Mouse (Mus musculus) midbrain, embryonic 14.5 days (tissue): ENCODE measurements around the gene Ghrl. TPM values are rescaled to one million over a fixed set of nuclear protein-coding genes. Genes with fewer than 3 reads are reported as not detected.
"Not testable (repeated sequence)": the region's sequence is repeated elsewhere in the genome, so short reads cannot be mapped to it uniquely, and the experiment has no call there.

Experiments
- ATAC-seq: fragments of 200-750 bp; cut with Nextera tagmentation; 2 replicates; pipeline ENCODE4 v1.8.0; 2017; ENCODE audit warnings: moderate number of reproducible peaks, moderate library complexity; ENCODE audit not compliant: low FRiP score, low TSS enrichment
- DNase-seq: peaks from one replicate; pipeline ENCODE4 v3.0.0-alpha.2; 2015
- H3K27ac ChIP-seq: fragments of 300-500 bp; sonication (generic); replicated peaks from 2 replicates; pipeline ENCODE4 v1.5.1; 2014; ENCODE audit warnings: mild to moderate bottlenecking, low read depth, low read length, moderate library complexity
- H3K27me3 ChIP-seq: fragments of 300-500 bp; sonication (generic); 2 replicates; pipeline ENCODE4 v1.6.1; 2014; ENCODE audit warnings: low read length, control low read depth, mixed read lengths; ENCODE audit not compliant: control insufficient read depth, insufficient read depth
- H3K36me3 ChIP-seq: fragments of 300-500 bp; sonication (generic); 2 replicates; pipeline ENCODE4 v1.6.1; 2014; ENCODE audit warnings: low read length, control low read depth; ENCODE audit not compliant: control insufficient read depth, insufficient read depth
- H3K4me1 ChIP-seq: fragments of 300-500 bp; sonication (generic); 2 replicates; pipeline ENCODE4 v1.6.1; 2014; ENCODE audit warnings: mild to moderate bottlenecking, antibody characterized with exemption, low read length, control low read depth; ENCODE audit not compliant: control insufficient read depth, insufficient read depth
- H3K4me2 ChIP-seq: fragments of 300-500 bp; sonication (generic); 2 replicates; pipeline ENCODE4 v1.6.1; 2014; ENCODE audit warnings: mild to moderate bottlenecking, low read length, moderate library complexity
- H3K4me3 ChIP-seq: fragments of 300-500 bp; sonication (generic); replicated peaks from 2 replicates; pipeline ENCODE4 v1.5.1; 2014; ENCODE audit warnings: low read depth, low read length
- H3K9ac ChIP-seq: fragments of 300-500 bp; sonication (generic); replicated peaks from 2 replicates; pipeline ENCODE4 v1.6.1; 2014; ENCODE audit warnings: mild to moderate bottlenecking, low read length, moderate library complexity
- H3K9me3 ChIP-seq: fragments of 300-500 bp; sonication (generic); 2 replicates; pipeline ENCODE4 v1.6.1; 2016; ENCODE audit warnings: low read length, control low read depth, mixed read lengths; ENCODE audit not compliant: control insufficient read depth
- WGBS: fragments of 180-500 bp; shearing (Covaris S2); extraction: QIAGEN DNeasy Blood & Tissue Kit; methylation state at CpG from one replicate; pipeline ENCODE4 v1.1.7; 2014; 5-methylcytosine and 5-hydroxymethylcytosine counted together
- polyA plus RNA-seq: library from polyadenylated mRNA; unstranded; fragments of >200 nt; fragmentation: Nextera tagmentation; extraction: Ambion mirVana; gene quantifications from 2 replicates; pipeline ENCODE4 v1.2.1, GENCODE M21; 2014

Gene Ghrl
- polyA plus RNA-seq, 1 experiment from 2014 or later = 0.63 TPM

DNA sequence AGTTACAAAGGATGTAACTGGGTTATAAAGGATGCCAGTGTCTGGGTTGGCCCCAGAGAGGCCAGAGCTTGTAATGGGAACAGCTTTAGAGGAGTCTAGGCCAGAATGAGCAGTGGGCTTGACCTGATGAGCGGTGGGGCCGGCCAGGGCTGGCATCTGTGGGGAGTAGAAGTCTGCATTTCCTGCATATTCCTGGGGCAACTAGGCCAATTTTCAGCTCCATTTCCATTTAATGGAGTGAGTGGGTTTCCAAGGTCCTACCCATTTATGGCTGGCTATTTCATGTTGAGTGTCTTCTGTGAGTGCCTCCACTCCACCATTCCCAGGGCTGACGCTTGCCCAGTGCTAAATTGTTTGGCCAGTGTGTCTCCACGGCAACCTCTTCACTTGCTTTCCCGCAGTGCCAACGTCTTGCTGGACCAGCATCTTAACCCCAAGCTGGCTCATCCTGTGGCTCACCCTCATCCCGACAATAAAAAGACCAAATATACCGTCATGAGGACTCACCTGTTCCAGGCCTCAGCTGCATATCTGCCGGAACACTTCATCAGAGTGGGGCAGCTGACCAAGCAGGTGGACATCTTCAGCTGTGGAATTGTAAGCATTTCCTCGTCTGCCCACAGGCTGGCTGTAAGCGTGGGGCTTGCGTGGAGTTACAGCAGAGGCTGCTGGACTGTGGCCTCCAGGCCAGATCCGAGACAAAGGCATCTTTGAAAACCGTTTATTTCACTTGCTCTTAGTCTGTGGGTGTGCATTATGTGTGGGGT is 41.3 kb downstream of the Ghrl start:
- Histone ChIP-seq H3K27ac (no peak overlapping the region), H3K4me2 (no peak overlapping the region), H3K4me1 (no peaks in the 10 kb centered on the region), H3K4me3 (no peak overlapping the region), H3K9me3 (no peaks in the 10 kb centered on the region), H3K36me3 (no peaks in the 10 kb centered on the region), H3K9ac (no peak overlapping the region), H3K27me3 (no peaks in the 10 kb centered on the region)
- DNase-seq = no peak
- ATAC-seq = no peak
- 72% methylated on average over 14 of the region's 14 CpGs for WGBS

DNA sequence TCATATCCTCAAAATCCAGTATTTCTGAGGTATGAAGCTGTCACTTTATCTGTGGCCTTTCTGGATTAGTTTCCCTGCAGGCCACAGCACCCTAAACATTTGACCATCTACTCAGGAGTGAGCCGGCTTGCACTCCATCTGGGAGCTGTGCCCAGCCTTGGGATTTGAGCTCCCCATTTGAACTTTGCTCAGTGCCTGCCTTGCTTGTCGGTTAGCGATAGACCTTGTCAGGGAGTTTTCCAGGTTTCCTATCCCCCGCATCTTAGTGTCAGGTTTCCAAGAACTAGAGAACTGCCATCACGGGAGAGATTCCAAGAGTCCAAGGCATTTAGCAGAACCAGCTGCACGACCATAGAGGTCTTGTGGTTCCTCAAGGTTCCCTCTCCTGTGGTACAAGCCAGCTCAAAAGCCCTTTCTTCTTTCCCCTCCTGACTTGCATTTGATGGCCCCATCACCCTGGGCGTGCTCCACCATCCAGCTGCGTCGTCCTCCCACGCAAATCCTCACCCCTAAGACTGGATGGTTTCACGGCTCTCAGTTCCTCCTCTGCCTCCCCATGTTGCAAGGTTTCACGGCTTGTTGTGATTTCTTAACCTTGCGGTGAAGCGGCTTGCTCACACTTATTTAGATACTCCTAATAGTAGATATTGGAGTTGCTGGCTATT is 42.5 kb downstream of the Ghrl start:
- H3K27me3 ChIP-seq = no peaks in the 10 kb centered on the region
- no peak for DNase-seq
- WGBS = 80% methylated on average over 14 of the region's 14 CpGs

DNA sequence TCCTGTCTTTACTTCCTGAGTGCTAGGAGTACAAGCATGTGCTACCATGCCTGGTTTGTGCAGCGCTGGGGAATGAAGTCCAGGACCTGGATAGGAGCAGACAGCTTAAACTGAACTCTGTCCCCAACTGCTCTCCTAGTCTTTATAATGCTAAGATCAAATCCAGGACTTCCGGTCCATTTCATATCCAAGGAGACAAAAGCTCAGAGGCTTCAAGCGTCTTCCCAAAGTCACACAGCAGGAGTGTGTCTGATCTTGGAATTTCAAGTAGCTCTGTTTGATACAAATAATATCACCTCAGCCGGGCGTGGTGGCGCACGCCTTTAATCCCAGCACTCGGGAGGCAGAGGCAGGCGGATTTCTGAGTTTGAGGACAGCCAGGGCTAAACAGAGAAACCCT is 43.7 kb downstream of the Ghrl start:
- DNase-seq = no peak
- Histone ChIP-seq H3K27ac (no peak overlapping the region), H3K9me3 (no peaks in the 10 kb centered on the region), H3K27me3 (no peaks in the 10 kb centered on the region), H3K9ac (no peak overlapping the region), H3K36me3 (no peaks in the 10 kb centered on the region), H3K4me1 (no peaks in the 10 kb centered on the region), H3K4me3 (no peak overlapping the region), H3K4me2 (no peak overlapping the region)
- WGBS = 92% methylated on average over 9 of the region's 9 CpGs
- ATAC-seq = no peak

More for the DNA sequence above, 42.5 kb downstream of the Ghrl start:
- Histone ChIP-seq H3K4me3 (no peak overlapping the region), H3K27ac (no peak overlapping the region), H3K4me2 (no peak overlapping the region), H3K4me1 (no peaks in the 10 kb centered on the region), H3K36me3 (no peaks in the 10 kb centered on the region), H3K9ac (no peak overlapping the region), H3K9me3 (no peaks in the 10 kb centered on the region)
- ATAC-seq = no peak

DNA sequence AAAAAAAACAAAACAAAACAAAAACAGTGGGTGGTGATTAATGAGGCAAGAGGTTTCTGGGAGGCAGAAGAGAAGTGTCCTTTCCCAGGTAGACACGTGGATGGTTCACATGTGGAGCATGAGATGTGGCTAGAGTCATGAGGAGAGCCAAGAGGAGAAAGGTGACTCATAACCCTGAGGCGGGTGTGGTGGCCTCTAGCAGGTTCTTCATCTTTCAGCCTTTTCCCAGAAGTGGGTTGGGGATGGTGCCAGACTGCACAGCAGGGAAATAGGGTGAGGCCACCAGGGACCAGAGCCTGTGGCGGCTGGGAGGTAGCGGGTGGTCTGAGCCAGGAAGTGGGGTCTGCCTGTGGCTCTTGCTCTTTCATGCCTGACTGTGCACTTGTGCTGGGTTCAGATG is 44.4 kb downstream of the Ghrl start:
- no peak for ATAC-seq
- Histone ChIP-seq H3K9me3 (no peaks in the 10 kb centered on the region), H3K4me3 (no peak overlapping the region), H3K27ac (no peak overlapping the region), H3K27me3 (no peaks in the 10 kb centered on the region), H3K9ac (no peak overlapping the region), H3K4me1 (no peaks in the 10 kb centered on the region), H3K4me2 (no peak overlapping the region), H3K36me3 (no peaks in the 10 kb centered on the region)
- no peak for DNase-seq
- 85% methylated on average over 4 of the region's 4 CpGs for WGBS

DNA sequence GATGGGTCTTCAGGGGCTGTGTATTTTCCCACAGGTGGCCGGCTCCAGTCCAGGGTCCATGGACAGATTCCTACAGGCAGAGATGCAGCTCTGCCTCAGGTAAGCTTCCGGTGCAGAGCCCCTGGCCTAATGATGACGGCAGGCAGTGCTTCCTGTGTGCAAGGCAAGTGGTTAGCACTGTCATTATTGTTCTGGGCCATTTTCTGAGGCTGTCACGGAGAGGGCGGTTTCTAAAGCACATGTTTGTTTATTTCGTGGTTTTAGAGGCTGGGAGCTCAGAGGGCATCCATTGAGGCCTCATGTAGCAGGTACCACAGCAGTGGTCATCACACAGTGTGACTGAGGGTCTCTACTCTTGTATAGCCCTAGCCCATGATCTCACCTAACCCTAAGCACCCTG is 46.7 kb downstream of the Ghrl start:
- 88% methylated on average over 6 of the region's 6 CpGs for WGBS
- no peak for ATAC-seq
- H3K36me3 ChIP-seq = no peaks in the 10 kb centered on the region
- H3K9me3 ChIP-seq = no peaks in the 10 kb centered on the region
- DNase-seq = no peak
- no peak overlapping the region for H3K9ac ChIP-seq
- H3K4me3 ChIP-seq = no peak overlapping the region
- no peak overlapping the region for H3K27ac ChIP-seq
- H3K4me1 ChIP-seq = no peaks in the 10 kb centered on the region
- H3K4me2 ChIP-seq = no peak overlapping the region
- no peaks in the 10 kb centered on the region for H3K27me3 ChIP-seq

DNA sequence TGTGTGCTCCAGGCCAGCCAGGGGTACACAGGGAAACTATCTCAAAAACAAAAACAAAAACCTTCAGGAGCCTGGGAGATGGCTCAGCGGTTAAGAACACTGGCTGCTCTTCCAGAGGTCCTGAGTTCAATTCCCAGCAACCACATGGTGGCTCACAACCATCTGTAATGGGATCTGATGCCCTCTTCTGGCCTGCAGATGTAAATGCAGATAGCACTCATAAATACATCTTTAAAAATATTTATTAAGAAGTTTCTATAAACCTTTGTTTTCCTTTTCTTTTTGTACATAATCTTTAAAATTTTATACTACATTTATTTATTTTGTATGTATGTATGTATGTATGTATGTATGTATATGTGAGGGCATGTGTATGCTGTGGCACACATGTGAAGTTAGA is 47.7 kb downstream of the Ghrl start:
- H3K4me1 ChIP-seq, ATAC-seq, H3K4me3 ChIP-seq, H3K36me3 ChIP-seq, H3K27me3 ChIP-seq, H3K9me3 ChIP-seq, H3K4me2 ChIP-seq, H3K9ac ChIP-seq, H3K27ac ChIP-seq, DNase-seq: not testable (repeated sequence)
- 97% methylated on average over 1 of the region's 1 CpGs for WGBS

DNA sequence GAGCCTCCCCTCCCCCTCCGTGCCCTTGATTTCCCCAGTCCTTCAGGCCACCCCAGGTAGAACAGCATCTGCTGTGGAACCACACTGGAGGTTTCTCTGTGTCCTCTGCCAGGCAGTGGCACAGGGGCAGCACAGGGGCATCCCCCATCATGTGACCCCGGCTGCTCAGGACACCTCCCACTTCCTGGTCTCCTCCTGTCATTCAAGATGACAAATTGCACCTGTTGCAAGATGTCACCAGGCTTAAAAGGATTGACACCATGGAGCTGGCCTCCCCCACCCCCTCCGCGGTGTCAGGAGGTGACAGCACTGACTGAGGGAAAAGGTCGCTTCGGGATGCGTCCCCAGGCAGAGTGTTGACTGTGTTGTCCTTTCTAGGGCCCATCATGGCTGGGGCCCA is 49.9 kb downstream of the Ghrl start:
- Histone ChIP-seq H3K9ac (no peak overlapping the region), H3K27me3 (no peaks in the 10 kb centered on the region), H3K4me3 (no peak overlapping the region), H3K4me2 (no peak overlapping the region), H3K9me3 (no peaks in the 10 kb centered on the region), H3K36me3 (no peaks in the 10 kb centered on the region), H3K4me1 (no peaks in the 10 kb centered on the region), H3K27ac (no peak overlapping the region)
- WGBS = 86% methylated on average over 7 of the region's 7 CpGs
- ATAC-seq (no peak), DNase-seq (no peak)

DNA sequence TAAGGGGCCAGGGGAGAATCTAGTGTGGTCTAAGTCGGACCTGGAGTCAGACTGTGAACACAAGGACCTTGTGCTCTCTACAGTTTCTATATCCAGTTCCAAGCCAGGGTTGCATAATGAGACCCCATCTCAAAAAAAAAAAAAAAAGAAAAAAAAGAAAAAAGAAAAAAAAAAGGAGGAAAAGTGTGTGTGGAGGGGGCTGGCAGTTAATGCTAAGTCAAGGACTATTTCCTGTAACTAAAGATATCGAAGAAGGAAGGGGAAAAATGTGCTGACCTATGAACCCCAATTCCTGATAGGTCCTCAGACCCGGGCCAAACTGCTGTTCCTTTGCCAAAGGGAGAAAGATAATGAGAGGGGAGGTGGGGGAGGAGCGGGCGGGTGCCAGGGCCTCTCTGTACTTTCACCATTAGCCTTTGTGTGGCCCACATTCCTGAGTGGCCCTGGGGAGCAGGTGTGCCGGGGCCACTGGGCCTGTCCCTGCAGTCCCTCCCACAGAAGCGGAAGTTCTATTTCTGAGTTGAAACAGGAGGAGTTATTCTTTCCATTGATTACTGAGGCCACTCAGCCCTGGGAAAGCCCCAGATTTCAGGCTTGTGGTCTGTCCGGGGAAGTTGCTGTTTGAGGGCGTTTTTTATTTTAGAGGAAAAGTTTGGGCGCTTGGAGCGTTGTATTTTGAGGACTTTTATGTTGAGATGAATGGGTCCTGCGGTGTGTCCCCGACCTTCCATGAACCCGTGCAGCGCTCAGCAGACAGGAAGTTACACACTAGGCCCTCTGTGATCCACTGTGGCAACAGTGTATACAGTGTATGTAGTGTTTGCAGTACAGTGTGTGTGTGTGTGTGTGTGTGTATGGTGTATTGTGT is 51.2 kb downstream of the Ghrl start:
- no peak overlapping the region for H3K9ac ChIP-seq
- no peak overlapping the region for H3K27ac ChIP-seq
- WGBS = 53% methylated on average over 15 of the region's 15 CpGs
- DNase-seq (no peak), ATAC-seq (no peak)
- H3K27me3 ChIP-seq = no peaks in the 10 kb centered on the region
- H3K4me1 ChIP-seq = no peaks in the 10 kb centered on the region
- H3K4me3 ChIP-seq = no peak overlapping the region
- no peak overlapping the region for H3K4me2 ChIP-seq
- no peaks in the 10 kb centered on the region for H3K9me3 ChIP-seq
- H3K36me3 ChIP-seq = no peaks in the 10 kb centered on the region
